Mouse (Mus musculus): ENCODE results near the gene Zswim8. TPM values are rescaled to one million over a fixed set of nuclear protein-coding genes. Genes with fewer than 3 reads are reported as not detected.
"Not testable (repeated sequence)": the region's sequence is repeated elsewhere in the genome, so short reads cannot be mapped to it uniquely, and the experiment has no call there.

Gene Zswim8
- polyA plus RNA-seq, 1 experiment from 2014 or later = 29.3 TPM

- 88% methylated on average over 2 of the region's 2 CpGs for WGBS
Observed at GRCm38 (mm10) chr14:20698515-20698914, 8.8 kb upstream of the Zswim8 start.

GRCm38 (mm10) chr14:20700362-20700761, 7.0 kb upstream of the Zswim8 start:
- H3K4me3 ChIP-seq (ENCODE audit: low read length) = no peak overlapping the region
- H3K27me3 ChIP-seq (ENCODE audit: control insufficient read depth, insufficient read depth, low read depth, low read length) = no peaks in the 10 kb centered on the region
- H3K4me2 ChIP-seq (ENCODE audit: low read depth, low read length) = no peak overlapping the region
- H3K9ac ChIP-seq (ENCODE audit: low read length) = no peak overlapping the region
- no peaks in the 10 kb centered on the region for H3K9me3 ChIP-seq (ENCODE audit: control insufficient read depth, low read length)
- no peak for ATAC-seq (ENCODE audit: low read depth)
- H3K36me3 ChIP-seq (ENCODE audit: control insufficient read depth, insufficient read depth, low read length) = peaks cover 3% of the 10 kb centered on the region; the same call in 1 of the 2 replicates
- 79% methylated on average over 3 of the region's 3 CpGs for WGBS
- H3K27ac ChIP-seq (ENCODE audit: low read length) = no peak overlapping the region
- peaks cover 37% of the 10 kb centered on the region for H3K4me1 ChIP-seq (replicated peaks; ENCODE audit: control insufficient read depth, insufficient read depth, low read length)

More at GRCm38 (mm10) chr14:20698515-20698914, 8.8 kb upstream of the Zswim8 start:
- no peak overlapping the region for H3K9ac ChIP-seq (ENCODE audit: low read length)
- peaks cover 38% of the 10 kb centered on the region for H3K4me1 ChIP-seq (replicated peaks; ENCODE audit: control insufficient read depth, insufficient read depth, low read length)
- no peak overlapping the region for H3K4me3 ChIP-seq (ENCODE audit: low read length)
- no peaks in the 10 kb centered on the region for H3K9me3 ChIP-seq (ENCODE audit: control insufficient read depth, low read length)
- ATAC-seq (ENCODE audit: low read depth) = no peak
- peaks cover 3% of the 10 kb centered on the region for H3K36me3 ChIP-seq (ENCODE audit: control insufficient read depth, insufficient read depth, low read length)
- H3K27ac ChIP-seq (ENCODE audit: low read length) = no peak overlapping the region
- no peaks in the 10 kb centered on the region for H3K27me3 ChIP-seq (ENCODE audit: control insufficient read depth, insufficient read depth, low read depth, low read length)
- H3K4me2 ChIP-seq (ENCODE audit: low read depth, low read length) = no peak overlapping the region

GRCm38 (mm10) chr14:20701554-20701953, 5.8 kb upstream of the Zswim8 start:
- Histone ChIP-seq H3K9me3 (ENCODE audit: control insufficient read depth, low read length) (no peaks in the 10 kb centered on the region), H3K4me3 (ENCODE audit: low read length) (peak overlapping the region; percentile 83), H3K4me2 (ENCODE audit: low read depth, low read length) (peak overlapping the region; percentile 70), H3K27ac (ENCODE audit: low read length) (no peak overlapping the region), H3K27me3 (ENCODE audit: control insufficient read depth, insufficient read depth, low read depth, low read length) (no peaks in the 10 kb centered on the region), H3K9ac (ENCODE audit: low read length) (0 out of 2 replicates have a peak overlapping the region, but pooled peaks have one; percentile 24), H3K36me3 (ENCODE audit: control insufficient read depth, insufficient read depth, low read length) (peaks cover 3% of the 10 kb centered on the region; the same call in 1 of the 2 replicates), H3K4me1 (replicated peaks; ENCODE audit: control insufficient read depth, insufficient read depth, low read length) (peaks cover 30% of the 10 kb centered on the region)
- WGBS = 67% methylated on average over 8 of the region's 8 CpGs
- ATAC-seq (ENCODE audit: low read depth) = no peak

DNA sequence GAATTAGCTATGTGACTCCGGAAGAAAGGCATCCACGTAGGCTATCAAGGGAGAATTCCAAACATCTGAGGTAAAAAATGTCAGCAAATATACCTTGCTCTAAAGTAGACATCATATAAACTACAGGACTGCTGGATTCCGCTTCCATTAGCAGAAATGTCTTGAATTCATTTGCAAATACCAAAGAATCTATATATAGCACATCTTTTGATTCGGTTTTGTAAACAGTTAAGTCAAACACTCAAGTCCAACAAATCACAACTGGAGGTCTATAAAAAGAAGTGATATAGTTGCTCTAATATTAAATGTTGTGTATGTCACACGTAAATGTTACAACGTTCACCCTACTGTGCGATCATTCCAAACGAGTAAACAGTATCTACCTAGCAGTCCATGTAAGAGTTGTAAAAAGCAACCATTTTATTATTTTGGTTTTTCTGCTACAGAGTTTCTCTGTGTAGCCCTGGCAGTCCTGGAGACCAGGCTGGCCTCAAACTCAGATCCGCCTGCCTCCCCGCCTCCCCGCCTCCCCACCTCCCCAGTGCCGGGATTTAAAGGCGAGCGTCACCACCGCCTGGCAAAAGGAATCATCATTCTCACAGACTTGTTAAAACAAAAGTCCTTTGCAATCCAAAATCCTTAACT, 5.1 kb upstream of the Zswim8 start:
- no peaks in the 10 kb centered on the region for H3K9me3 ChIP-seq (ENCODE audit: control insufficient read depth, low read length)
- peaks cover 29% of the 10 kb centered on the region for H3K4me1 ChIP-seq (replicated peaks; ENCODE audit: control insufficient read depth, insufficient read depth, low read length)
- H3K4me3 ChIP-seq (ENCODE audit: low read length) = peak overlapping the region; percentile 83
- no peaks in the 10 kb centered on the region for H3K27me3 ChIP-seq (ENCODE audit: control insufficient read depth, insufficient read depth, low read depth, low read length)
- H3K36me3 ChIP-seq (ENCODE audit: control insufficient read depth, insufficient read depth, low read length) = peaks cover 3% of the 10 kb centered on the region; the same call in 1 of the 2 replicates
- H3K9ac ChIP-seq (ENCODE audit: low read length) = peak overlapping the region; percentile 83
- H3K27ac ChIP-seq (ENCODE audit: low read length) = peak overlapping the region; percentile 78
- WGBS = 4% methylated on average over 15 of the region's 15 CpGs
- H3K4me2 ChIP-seq (ENCODE audit: low read depth, low read length) = peak overlapping the region; percentile 70
- peak; percentile 40; the same call in 1 of the 2 replicates for ATAC-seq (ENCODE audit: low read depth)

DNA sequence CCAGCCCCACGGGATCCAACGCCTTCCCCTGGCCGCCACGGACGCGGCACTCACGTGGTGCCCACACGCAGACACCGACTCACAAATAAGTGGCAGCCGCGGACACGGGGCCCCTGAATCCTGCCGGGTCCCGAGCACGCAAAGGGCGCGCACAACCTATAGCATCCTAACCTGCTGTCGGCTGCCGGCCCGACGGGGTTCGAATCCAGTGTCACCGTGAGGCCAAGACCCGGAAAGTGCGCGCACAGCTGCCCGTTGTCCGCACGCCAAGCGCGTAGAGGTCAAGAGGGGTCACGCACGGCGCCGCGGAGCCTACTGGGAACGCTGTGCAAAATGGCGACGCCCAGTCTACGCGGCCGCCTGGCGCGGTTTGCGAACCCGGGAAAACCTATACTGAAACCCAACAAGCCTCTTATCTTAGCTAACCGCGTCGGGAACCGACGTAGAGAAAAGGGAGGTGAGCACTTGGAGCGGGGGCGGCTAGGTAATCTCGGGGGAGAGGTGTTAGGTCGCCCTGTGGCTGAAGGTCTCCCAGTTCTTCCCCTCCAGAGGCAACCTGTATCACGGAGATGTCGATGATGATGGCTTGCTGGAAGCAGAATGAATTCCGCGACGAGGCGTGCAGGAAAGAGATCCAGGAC, 4.5 kb upstream of the Zswim8 start, which contains the start of gene Chchd1:
Chchd1 (plus strand) TSS at position 266 of the 641 bp plus-strand sequence.
- Histone ChIP-seq H3K4me3 (ENCODE audit: low read length) (peak within 1 kb of the TSS; percentile 83), H3K36me3 (ENCODE audit: control insufficient read depth, insufficient read depth, low read length) (peaks cover 3% of the 10 kb centered on the region; the same call in 1 of the 2 replicates), H3K27me3 (ENCODE audit: control insufficient read depth, insufficient read depth, low read depth, low read length) (no peaks in the 10 kb centered on the region), H3K9me3 (ENCODE audit: control insufficient read depth, low read length) (no peaks in the 10 kb centered on the region), H3K27ac (ENCODE audit: low read length) (peak within 1 kb of the TSS; percentile 78), H3K4me2 (ENCODE audit: low read depth, low read length) (peak within 1 kb of the TSS; percentile 70), H3K4me1 (replicated peaks; ENCODE audit: control insufficient read depth, insufficient read depth, low read length) (peaks cover 23% of the 10 kb centered on the region), H3K9ac (ENCODE audit: low read length) (peak within 1 kb of the TSS; percentile 83)
- peak; percentile 75 for ATAC-seq (ENCODE audit: low read depth)
- WGBS = under 1% methylated on average over 61 of the region's 61 CpGs

DNA sequence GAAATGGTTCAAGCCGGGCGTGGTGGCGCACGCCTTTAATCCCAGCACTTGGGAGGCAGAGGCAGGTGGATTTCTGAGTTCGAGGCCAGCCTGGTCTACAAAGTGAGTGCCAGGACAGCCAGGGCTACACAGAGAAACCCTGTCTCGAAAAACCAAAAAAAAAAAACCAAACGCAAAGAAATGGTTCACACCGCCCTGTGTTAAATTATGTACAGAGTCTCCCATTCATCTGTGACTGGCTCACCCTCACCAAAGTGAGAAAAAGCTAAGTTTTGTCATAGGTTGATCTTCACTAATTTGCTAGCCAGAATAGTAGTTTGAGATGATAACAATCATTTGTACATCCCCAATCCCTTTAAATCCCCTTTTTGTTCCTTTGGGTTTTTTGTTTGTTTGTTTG, 3.9 kb upstream of the Zswim8 start:
- H3K9me3 ChIP-seq (ENCODE audit: control insufficient read depth, low read length); ATAC-seq (ENCODE audit: low read depth); H3K27me3 ChIP-seq (ENCODE audit: control insufficient read depth, insufficient read depth, low read depth, low read length); H3K36me3 ChIP-seq (ENCODE audit: control insufficient read depth, insufficient read depth, low read length): not testable (repeated sequence)
- Histone ChIP-seq H3K27ac (ENCODE audit: low read length) (peak overlapping the region; percentile 78), H3K4me2 (ENCODE audit: low read depth, low read length) (peak overlapping the region; percentile 70), H3K4me1 (replicated peaks; ENCODE audit: control insufficient read depth, insufficient read depth, low read length) (peaks cover 22% of the 10 kb centered on the region), H3K4me3 (ENCODE audit: low read length) (peak overlapping the region; percentile 83), H3K9ac (ENCODE audit: low read length) (peak overlapping the region; percentile 83)
- 9% methylated on average over 7 of the region's 8 CpGs for WGBS

DNA sequence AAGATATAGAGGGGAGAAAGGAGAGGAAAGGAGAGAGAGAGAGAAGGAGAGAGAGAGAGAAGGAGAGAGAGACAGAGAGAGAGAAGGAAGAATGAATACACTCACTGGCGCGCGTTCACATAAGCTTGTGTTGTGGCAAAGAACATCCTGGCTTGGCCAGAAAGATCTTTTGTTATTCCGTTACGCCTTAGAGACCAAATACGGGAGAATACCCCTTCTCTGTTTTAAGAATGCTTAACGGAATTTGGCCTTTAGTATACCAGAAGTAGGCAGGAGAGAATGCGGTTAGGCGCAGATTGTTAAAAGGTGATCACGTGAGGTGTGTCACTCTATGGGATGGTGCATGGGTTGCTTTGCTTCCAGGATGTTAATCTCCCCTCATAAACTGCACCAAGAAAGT, 887 bp downstream of the Zswim8 start:
- Histone ChIP-seq H3K9ac (ENCODE audit: low read length) (peak overlapping the region; percentile 98), H3K4me1 (replicated peaks; ENCODE audit: control insufficient read depth, insufficient read depth, low read length) (peaks cover 19% of the 10 kb centered on the region), H3K4me2 (ENCODE audit: low read depth, low read length) (peak overlapping the region; percentile 73), H3K27me3 (ENCODE audit: control insufficient read depth, insufficient read depth, low read depth, low read length) (no peaks in the 10 kb centered on the region), H3K27ac (ENCODE audit: low read length) (peak overlapping the region; percentile 90), H3K4me3 (ENCODE audit: low read length) (peak overlapping the region; percentile 99), H3K36me3 (ENCODE audit: control insufficient read depth, insufficient read depth, low read length) (peaks cover 17% of the 10 kb centered on the region), H3K9me3 (ENCODE audit: control insufficient read depth, low read length) (no peaks in the 10 kb centered on the region)
- WGBS = 3% methylated on average over 10 of the region's 10 CpGs
- ATAC-seq (ENCODE audit: low read depth) = no peak

DNA sequence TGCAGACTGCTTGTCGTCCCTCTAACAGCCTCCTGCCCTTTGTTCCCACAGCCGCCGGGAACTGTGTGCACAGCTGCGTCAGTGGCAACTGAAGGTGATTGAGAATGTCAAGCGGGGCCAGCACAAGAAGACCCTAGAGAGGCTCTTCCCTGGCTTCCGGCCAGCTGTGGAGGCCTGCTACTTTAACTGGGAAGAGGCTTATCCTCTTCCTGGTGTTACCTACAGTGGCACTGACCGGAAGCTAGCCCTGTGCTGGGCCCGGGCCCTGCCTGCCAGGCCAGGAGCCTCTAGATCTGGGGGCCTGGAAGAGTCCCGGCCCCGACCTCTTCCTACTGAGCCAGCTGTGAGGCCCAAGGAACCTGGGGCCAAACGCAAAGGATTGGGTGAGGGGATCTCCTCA, 6.5 kb downstream of the Zswim8 start:
- 53% methylated on average over 11 of the region's 11 CpGs for WGBS
- H3K36me3 ChIP-seq (ENCODE audit: control insufficient read depth, insufficient read depth, low read length) = peaks cover 55% of the 10 kb centered on the region
- H3K9ac ChIP-seq (ENCODE audit: low read length) = no peak overlapping the region
- H3K9me3 ChIP-seq (ENCODE audit: control insufficient read depth, low read length) = no peaks in the 10 kb centered on the region
- no peak for ATAC-seq (ENCODE audit: low read depth)
- H3K27me3 ChIP-seq (ENCODE audit: control insufficient read depth, insufficient read depth, low read depth, low read length) = no peaks in the 10 kb centered on the region
- H3K27ac ChIP-seq (ENCODE audit: low read length) = no peak overlapping the region
- no peak overlapping the region for H3K4me3 ChIP-seq (ENCODE audit: low read length)
- H3K4me1 ChIP-seq (replicated peaks; ENCODE audit: control insufficient read depth, insufficient read depth, low read length) = peaks cover 5% of the 10 kb centered on the region
- no peak overlapping the region for H3K4me2 ChIP-seq (ENCODE audit: low read depth, low read length)

- no peaks in the 10 kb centered on the region for H3K9me3 ChIP-seq (ENCODE audit: control insufficient read depth, low read length)
- H3K4me3 ChIP-seq (ENCODE audit: low read length) = no peak overlapping the region
- H3K36me3 ChIP-seq (ENCODE audit: control insufficient read depth, insufficient read depth, low read length) = peaks cover 77% of the 10 kb centered on the region
- H3K9ac ChIP-seq (ENCODE audit: low read length) = no peak overlapping the region
- no peak overlapping the region for H3K4me2 ChIP-seq (ENCODE audit: low read depth, low read length)
- H3K27me3 ChIP-seq (ENCODE audit: control insufficient read depth, insufficient read depth, low read depth, low read length) = no peaks in the 10 kb centered on the region
- no peak overlapping the region for H3K27ac ChIP-seq (ENCODE audit: low read length)
- no peak for ATAC-seq (ENCODE audit: low read depth)
- 81% methylated on average over 10 of the region's 10 CpGs for WGBS
- no peaks in the 10 kb centered on the region for H3K4me1 ChIP-seq (replicated peaks; ENCODE audit: control insufficient read depth, insufficient read depth, low read length)
Observed at GRCm38 (mm10) chr14:20718443-20718842, 11.1 kb downstream of the Zswim8 start.
